Mouse (Mus musculus): ENCODE results near the gene Sptb. TPM values are rescaled to one million over a fixed set of nuclear protein-coding genes. Genes with fewer than 3 reads are reported as not detected.

Sptb gene
- polyA plus RNA-seq, 1 experiment: 0.42 TPM

- Histone ChIP-seq H3K79me2 (ENCODE audit: control insufficient read depth, insufficient read depth) (no peaks in the 10 kb centered on the region), H3K36me3 (ENCODE audit: control insufficient read depth, insufficient read depth) (peaks cover 14% of the 10 kb centered on the region), H3ac (ENCODE audit: control insufficient read depth, insufficient read length) (no peak overlapping the region), H3K4me3 (no peak overlapping the region), H3K4me2 (ENCODE audit: low read depth) (no peak overlapping the region), H3K27me3 (ENCODE audit: control insufficient read depth, insufficient read depth, insufficient read length) (no peaks in the 10 kb centered on the region)
- TF ChIP-seq CEBPB (IDR thresholded peaks at IDR 0.05; ENCODE audit: insufficient read depth, poor library complexity, severe bottlenecking) (no peak), TCF3 (IDR thresholded peaks at IDR 0.05; ENCODE audit: insufficient read length, low read depth) (no peak), MAX (IDR thresholded peaks at IDR 0.05; ENCODE audit: low read depth) (no peak), TCF12 (IDR thresholded peaks at IDR 0.05; ENCODE audit: insufficient read depth, poor library complexity, severe bottlenecking) (no peak)
Measured at GRCm38 (mm10) chr12:76571266-76571665, 139.1 kb downstream of the Sptb start.

DNA sequence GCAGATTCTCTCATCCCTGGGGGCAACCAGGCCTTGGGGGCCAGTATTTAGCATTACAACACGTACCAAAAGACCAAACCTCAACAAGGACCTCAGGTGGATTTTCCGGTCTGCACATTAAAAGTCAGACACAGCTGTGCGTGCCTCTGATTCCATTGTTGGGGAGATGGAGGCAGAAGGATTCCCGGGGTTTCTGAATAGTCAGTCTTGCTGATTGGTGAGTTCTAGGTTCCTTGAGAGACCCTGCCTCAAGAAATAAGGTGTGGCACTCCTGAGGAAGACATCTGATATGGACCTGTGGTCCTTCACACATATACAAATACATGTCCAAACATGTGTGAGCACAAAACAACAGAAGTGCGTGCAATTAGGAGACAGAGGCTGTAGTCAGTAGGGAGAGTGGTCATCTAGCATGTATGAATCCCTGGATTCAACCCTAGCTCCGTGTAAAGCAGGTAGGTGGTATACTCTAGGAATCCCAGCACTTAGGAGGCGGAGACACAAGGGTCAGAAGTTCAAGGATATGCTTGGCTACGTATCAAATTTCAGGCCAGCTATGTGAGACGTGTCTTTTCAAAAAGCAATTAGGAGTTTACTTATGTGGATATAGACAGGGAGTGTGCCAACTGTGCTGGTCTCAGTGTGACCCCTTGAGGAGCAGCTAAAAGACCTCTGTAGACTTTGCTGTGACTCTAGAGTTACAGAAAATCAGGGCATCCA, 140.0 kb downstream of the Sptb start:
- Histone ChIP-seq H3K36me3 (ENCODE audit: control insufficient read depth, insufficient read depth) (peaks cover 19% of the 10 kb centered on the region), H3K79me2 (ENCODE audit: control insufficient read depth, insufficient read depth) (no peaks in the 10 kb centered on the region), H3K4me2 (ENCODE audit: low read depth) (no peak overlapping the region), H3K27me3 (ENCODE audit: control insufficient read depth, insufficient read depth, insufficient read length) (no peaks in the 10 kb centered on the region), H3ac (ENCODE audit: control insufficient read depth, insufficient read length) (no peak overlapping the region), H3K4me3 (no peak overlapping the region)
- no peak for TF ChIP-seq TCF3 (IDR thresholded peaks at IDR 0.05; ENCODE audit: insufficient read length, low read depth)
- no peak for TF ChIP-seq MAX (IDR thresholded peaks at IDR 0.05; ENCODE audit: low read depth)
- TF ChIP-seq POLR2A (IDR thresholded peaks at IDR 0.05; ENCODE audit: insufficient read length, low read depth): no peak
- no peak for TF ChIP-seq REST (IDR thresholded peaks at IDR 0.05; ENCODE audit: insufficient read depth, insufficient read length)
- TF ChIP-seq SRF (IDR thresholded peaks at IDR 0.05; ENCODE audit: control insufficient read depth, insufficient read length, low read depth): no peak
- no peak for TF ChIP-seq POLR2AphosphoS2 (IDR thresholded peaks at IDR 0.05; ENCODE audit: insufficient read length, low read depth)
- TF ChIP-seq USF1 (IDR thresholded peaks at IDR 0.05; ENCODE audit: low read depth): no peak
- TF ChIP-seq MYOG (IDR thresholded peaks at IDR 0.05; ENCODE audit: control insufficient read depth in 1 of 3, insufficient read depth in 1 of 3, insufficient read length in 2 of 3, low read depth in 2 of 3): no peak
- no peak for TF ChIP-seq CEBPB (IDR thresholded peaks at IDR 0.05; ENCODE audit: insufficient read depth, poor library complexity, severe bottlenecking)
- TF ChIP-seq E2F4 (IDR thresholded peaks at IDR 0.05; ENCODE audit: insufficient read depth): no peak
- no peak for TF ChIP-seq MYOD1 (IDR thresholded peaks at IDR 0.05; ENCODE audit: control insufficient read depth in 1 of 3, insufficient read length in 2 of 3, low read depth in 2 of 3)
- TF ChIP-seq TCF12 (IDR thresholded peaks at IDR 0.05; ENCODE audit: insufficient read depth, poor library complexity, severe bottlenecking): no peak

DNA sequence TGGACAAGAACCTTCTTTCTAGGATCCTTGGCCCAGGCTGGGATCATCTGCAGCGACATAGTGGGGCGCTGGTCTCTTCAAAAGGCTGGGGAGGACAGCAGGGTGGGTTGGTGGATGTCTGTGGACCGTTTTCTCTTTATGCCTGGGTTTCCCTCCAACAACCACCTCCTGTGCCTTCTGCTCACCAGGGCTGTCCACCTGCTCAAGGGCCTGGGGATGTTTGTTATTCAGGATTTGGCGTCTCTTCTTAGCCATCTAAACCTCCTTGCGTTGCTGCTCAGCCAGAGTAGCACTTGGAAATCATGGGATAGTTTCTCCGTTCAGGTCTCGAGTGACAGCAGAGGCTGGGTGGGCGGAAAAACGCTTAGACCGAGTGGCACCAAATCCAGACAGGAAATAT, 144.1 kb downstream of the Sptb start:
- Histone ChIP-seq H3K4me2 (ENCODE audit: low read depth) (no peak overlapping the region), H3K27me3 (ENCODE audit: control insufficient read depth, insufficient read depth, insufficient read length) (no peaks in the 10 kb centered on the region), H3ac (ENCODE audit: control insufficient read depth, insufficient read length) (no peak overlapping the region), H3K4me3 (no peak overlapping the region), H3K79me2 (ENCODE audit: control insufficient read depth, insufficient read depth) (no peaks in the 10 kb centered on the region), H3K36me3 (ENCODE audit: control insufficient read depth, insufficient read depth) (peaks cover 21% of the 10 kb centered on the region)
- TF ChIP-seq MYOG (IDR thresholded peaks at IDR 0.05; ENCODE audit: control insufficient read depth in 1 of 3, insufficient read depth in 1 of 3, insufficient read length in 2 of 3, low read depth in 2 of 3) (no peak), TCF12 (IDR thresholded peaks at IDR 0.05; ENCODE audit: insufficient read depth, poor library complexity, severe bottlenecking) (no peak), REST (IDR thresholded peaks at IDR 0.05; ENCODE audit: insufficient read depth, insufficient read length) (no peak), POLR2AphosphoS2 (IDR thresholded peaks at IDR 0.05; ENCODE audit: insufficient read length, low read depth) (no peak), CEBPB (IDR thresholded peaks at IDR 0.05; ENCODE audit: insufficient read depth, poor library complexity, severe bottlenecking) (no peak), E2F4 (IDR thresholded peaks at IDR 0.05; ENCODE audit: insufficient read depth) (no peak), POLR2A (IDR thresholded peaks at IDR 0.05; ENCODE audit: insufficient read length, low read depth) (no peak), USF1 (IDR thresholded peaks at IDR 0.05; ENCODE audit: low read depth) (no peak), MYOD1 (IDR thresholded peaks at IDR 0.05; ENCODE audit: control insufficient read depth in 1 of 3, insufficient read length in 2 of 3, low read depth in 2 of 3) (no peak), SRF (IDR thresholded peaks at IDR 0.05; ENCODE audit: control insufficient read depth, insufficient read length, low read depth) (no peak), MAX (IDR thresholded peaks at IDR 0.05; ENCODE audit: low read depth) (no peak)

GRCm38 (mm10) chr12:76562196-76562595, 148.2 kb downstream of the Sptb start:
- peaks cover 19% of the 10 kb centered on the region for H3K36me3 ChIP-seq (ENCODE audit: control insufficient read depth, insufficient read depth)
- TF ChIP-seq E2F4 (IDR thresholded peaks at IDR 0.05; ENCODE audit: insufficient read depth) (no peak), MAX (IDR thresholded peaks at IDR 0.05; ENCODE audit: low read depth) (no peak), REST (IDR thresholded peaks at IDR 0.05; ENCODE audit: insufficient read depth, insufficient read length) (no peak), USF1 (IDR thresholded peaks at IDR 0.05; ENCODE audit: low read depth) (no peak), TCF3 (IDR thresholded peaks at IDR 0.05; ENCODE audit: insufficient read length, low read depth) (no peak), TCF12 (IDR thresholded peaks at IDR 0.05; ENCODE audit: insufficient read depth, poor library complexity, severe bottlenecking) (no peak), CEBPB (IDR thresholded peaks at IDR 0.05; ENCODE audit: insufficient read depth, poor library complexity, severe bottlenecking) (no peak), MYOG (IDR thresholded peaks at IDR 0.05; ENCODE audit: control insufficient read depth in 1 of 3, insufficient read depth in 1 of 3, insufficient read length in 2 of 3, low read depth in 2 of 3) (no peak), MYOD1 (IDR thresholded peaks at IDR 0.05; ENCODE audit: control insufficient read depth in 1 of 3, insufficient read length in 2 of 3, low read depth in 2 of 3) (no peak), POLR2AphosphoS2 (IDR thresholded peaks at IDR 0.05; ENCODE audit: insufficient read length, low read depth) (no peak), POLR2A (IDR thresholded peaks at IDR 0.05; ENCODE audit: insufficient read length, low read depth) (no peak), SRF (IDR thresholded peaks at IDR 0.05; ENCODE audit: control insufficient read depth, insufficient read length, low read depth) (no peak)
- H3K4me2 ChIP-seq (ENCODE audit: low read depth): no peak overlapping the region
- H3K27me3 ChIP-seq (ENCODE audit: control insufficient read depth, insufficient read depth, insufficient read length): no peaks in the 10 kb centered on the region
- H3K4me3 ChIP-seq: no peak overlapping the region
- H3K79me2 ChIP-seq (ENCODE audit: control insufficient read depth, insufficient read depth): peaks cover 9% of the 10 kb centered on the region
- no peak overlapping the region for H3ac ChIP-seq (ENCODE audit: control insufficient read depth, insufficient read length)
